Mouse (Mus musculus) lung, postnatal 0 days (tissue): ENCODE measurements at regions not wholly inside any gene's neighbourhood (a gene's known extent, or its start where the extent isn't known, plus 50 kb on each side); places are given as distances from the start of the nearest gene placed in this dataset.

Experiments
- ATAC-seq: fragments of 200-750 bp; cut with Nextera tagmentation; 2 replicates; pipeline ENCODE4 v1.8.0; 2017; ENCODE audit warnings: moderate library complexity
- DNase-seq: peaks from one replicate; pipeline ENCODE4 v3.0.0-alpha.2; 2016; ENCODE audit warnings: low spot score
- H3K27ac ChIP-seq: fragments of 300-500 bp; sonication (generic); 2 replicates; pipeline ENCODE4 v1.5.1; 2014; ENCODE audit warnings: antibody characterized with exemption, mild to moderate bottlenecking, low read length, mixed read lengths
- H3K27me3 ChIP-seq: fragments of 300-500 bp; sonication (generic); replicated peaks from 2 replicates; pipeline ENCODE4 v1.6.1; 2014; ENCODE audit warnings: low read length, mixed read lengths; ENCODE audit not compliant: insufficient read depth
- H3K36me3 ChIP-seq: fragments of 300-500 bp; sonication (generic); 2 replicates; pipeline ENCODE4 v1.6.1; 2014; ENCODE audit warnings: low read length, mixed read lengths; ENCODE audit not compliant: insufficient read depth
- H3K4me1 ChIP-seq: fragments of 300-500 bp; sonication (generic); 2 replicates; pipeline ENCODE4 v1.6.1; 2014; ENCODE audit warnings: antibody characterized with exemption, low read depth, low read length, mixed read lengths; ENCODE audit not compliant: insufficient read depth
- H3K4me2 ChIP-seq: fragments of 300-500 bp; sonication (generic); replicated peaks from 2 replicates; pipeline ENCODE4 v1.6.1; 2014; ENCODE audit warnings: low read depth, mild to moderate bottlenecking, low read length, moderate library complexity, mixed read lengths
- H3K4me3 ChIP-seq: fragments of 300-500 bp; sonication (generic); 2 replicates; pipeline ENCODE4 v1.5.1; 2014; ENCODE audit warnings: low read depth, low read length
- H3K9ac ChIP-seq: fragments of 300-500 bp; sonication (generic); replicated peaks from 2 replicates; pipeline ENCODE4 v1.6.1; 2014; ENCODE audit warnings: low read depth, mild to moderate bottlenecking
- H3K9me3 ChIP-seq: fragments of 300-500 bp; sonication (generic); 2 replicates; pipeline ENCODE4 v1.6.1; 2016; ENCODE audit warnings: low read length, mixed read lengths
- CTCF ChIP-seq: IDR thresholded peaks from 2 replicates; pipeline ENCODE4 v1.5.1; 2016; ENCODE audit warnings: antibody characterized with exemption, mild to moderate bottlenecking
- EP300 ChIP-seq: IDR thresholded peaks from 2 replicates; pipeline ENCODE4 v1.6.1; 2016; ENCODE audit warnings: antibody characterized with exemption, mild to moderate bottlenecking, control low read depth
- WGBS: fragments of 180-500 bp; shearing (Covaris S2); extraction: QIAGEN DNeasy Blood & Tissue Kit; methylation state at CpG from one replicate; pipeline ENCODE4 v1.1.7; 2014; 5-methylcytosine and 5-hydroxymethylcytosine counted together

GRCm38 (mm10) chr1:119364901-119365300, 57.1 kb downstream of the Inhbb start:
- H3K27me3 ChIP-seq: no peaks in the 10 kb centered on the region
- no peak for DNase-seq
- H3K4me3 ChIP-seq: no peak overlapping the region
- H3K4me2 ChIP-seq: no peak overlapping the region
- no peaks in the 10 kb centered on the region for H3K36me3 ChIP-seq
- H3K9me3 ChIP-seq: no peaks in the 10 kb centered on the region
- ATAC-seq: no peak
- TF ChIP-seq EP300 (no peak), CTCF (no peak)
- no peaks in the 10 kb centered on the region for H3K4me1 ChIP-seq
- no peak overlapping the region for H3K9ac ChIP-seq
- no peak overlapping the region for H3K27ac ChIP-seq

- H3K27me3 ChIP-seq: no peaks in the 10 kb centered on the region
- 63% methylated on average over 1 of the region's 1 CpGs for WGBS
- TF ChIP-seq CTCF (no peak), EP300 (no peak)
- H3K36me3 ChIP-seq: no peaks in the 10 kb centered on the region
- H3K4me1 ChIP-seq: no peaks in the 10 kb centered on the region
- no peak for DNase-seq
- H3K4me3 ChIP-seq: no peak overlapping the region
- H3K9me3 ChIP-seq: no peaks in the 10 kb centered on the region
- H3K4me2 ChIP-seq: no peak overlapping the region
- no peak overlapping the region for H3K9ac ChIP-seq
- ATAC-seq: no peak
- no peak overlapping the region for H3K27ac ChIP-seq
These were observed 64.0 kb downstream of the Inhbb start for GRCm38 (mm10) chr1:119358096-119358495.

- TF ChIP-seq CTCF (no peak), EP300 (no peak)
- Histone ChIP-seq H3K9me3 (no peaks in the 10 kb centered on the region), H3K4me1 (no peaks in the 10 kb centered on the region), H3K4me2 (no peak overlapping the region), H3K36me3 (no peaks in the 10 kb centered on the region), H3K27me3 (no peaks in the 10 kb centered on the region), H3K4me3 (no peak overlapping the region), H3K27ac (no peak overlapping the region), H3K9ac (no peak overlapping the region)
- ATAC-seq: no peak
- no peak for DNase-seq
- 38% methylated on average over 1 of the region's 1 CpGs for WGBS
These were observed 65.1 kb downstream of the Inhbb start for GRCm38 (mm10) chr1:119356916-119357315.

- Histone ChIP-seq H3K4me1 (no peaks in the 10 kb centered on the region), H3K36me3 (no peaks in the 10 kb centered on the region), H3K4me3 (no peak overlapping the region), H3K27me3 (no peaks in the 10 kb centered on the region), H3K27ac (no peak overlapping the region), H3K9ac (no peak overlapping the region), H3K4me2 (no peak overlapping the region), H3K9me3 (no peaks in the 10 kb centered on the region)
- DNase-seq: no peak
- WGBS: 91% methylated on average over 5 of the region's 5 CpGs
- ATAC-seq: no peak
- TF ChIP-seq CTCF: no peak
- no peak for TF ChIP-seq EP300
These were observed 66.6 kb downstream of the Inhbb start for GRCm38 (mm10) chr1:119355456-119355855.

- DNase-seq (no peak), ATAC-seq (no peak)
- Histone ChIP-seq H3K27me3 (no peaks in the 10 kb centered on the region), H3K9ac (no peak overlapping the region), H3K4me1 (no peaks in the 10 kb centered on the region), H3K27ac (no peak overlapping the region), H3K9me3 (no peaks in the 10 kb centered on the region), H3K36me3 (no peaks in the 10 kb centered on the region), H3K4me2 (no peak overlapping the region), H3K4me3 (no peak overlapping the region)
- TF ChIP-seq CTCF (no peak), EP300 (no peak)
- 88% methylated on average over 8 of the region's 8 CpGs for WGBS
These were observed 70.5 kb downstream of the Inhbb start for GRCm38 (mm10) chr1:119351567-119351966.

- Histone ChIP-seq H3K9me3 (no peaks in the 10 kb centered on the region), H3K36me3 (no peaks in the 10 kb centered on the region), H3K4me1 (no peaks in the 10 kb centered on the region), H3K9ac (no peak overlapping the region), H3K27me3 (no peaks in the 10 kb centered on the region), H3K4me3 (no peak overlapping the region), H3K27ac (no peak overlapping the region), H3K4me2 (no peak overlapping the region)
- 87% methylated on average over 4 of the region's 4 CpGs for WGBS
- ATAC-seq (no peak), DNase-seq (no peak)
- TF ChIP-seq EP300: no peak
These were observed 71.2 kb downstream of the Inhbb start for GRCm38 (mm10) chr1:119350846-119351245.

DNA sequence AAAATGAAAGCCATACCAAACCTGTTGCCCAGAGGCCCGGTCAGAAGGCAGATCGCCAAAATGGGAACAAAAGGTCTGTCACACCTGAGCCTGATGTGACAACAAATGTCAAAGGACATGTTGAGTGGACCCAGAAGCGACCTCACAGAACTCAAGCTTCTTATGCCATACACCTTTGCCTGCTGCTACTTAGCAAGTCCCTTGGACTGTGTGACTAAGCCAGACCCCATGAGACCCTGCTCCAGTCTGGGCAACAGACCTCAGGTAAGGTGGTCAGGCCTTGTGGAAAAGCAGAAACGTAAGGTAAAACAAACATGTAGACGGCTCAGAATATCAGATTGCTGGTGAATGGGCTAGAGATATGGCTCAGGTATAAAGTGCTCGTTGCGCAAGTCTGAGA, 71.8 kb downstream of the Inhbb start:
- TF ChIP-seq CTCF (no peak), EP300 (no peak)
- Histone ChIP-seq H3K27me3 (no peaks in the 10 kb centered on the region), H3K36me3 (no peaks in the 10 kb centered on the region), H3K27ac (no peak overlapping the region), H3K4me1 (no peaks in the 10 kb centered on the region), H3K9me3 (no peaks in the 10 kb centered on the region), H3K4me2 (no peak overlapping the region), H3K9ac (no peak overlapping the region), H3K4me3 (no peak overlapping the region)
- 83% methylated on average over 7 of the region's 7 CpGs for WGBS
- DNase-seq (no peak), ATAC-seq (no peak)
